Mouse (Mus musculus) heart, adult 2 months (tissue): ENCODE data around the gene Gm44805.

Experiments used
- CTCF ChIP-seq: fragments of 200-600 bp; IDR thresholded peaks from 2 replicates; pipeline ENCODE4 v1.8.1; 2022; ENCODE audit warnings: antibody characterized with exemption, mild to moderate bottlenecking, moderate library complexity
- POLR2A ChIP-seq: fragments of 200-500 bp; IDR thresholded peaks from 2 replicates; pipeline ENCODE4 v1.6.1; 2011; ENCODE audit warnings: mild to moderate bottlenecking, low read depth, low read length, control low read depth; ENCODE audit not compliant: insufficient read depth

- TF ChIP-seq POLR2A (peak; percentile 71), CTCF (no peak)
Measured at GRCm38 (mm10) chr7:19715239-19716054, 34.2 kb upstream of the Gm44805 start, which contains the start of gene Tomm40.
